Comparison of ENCODE assay signal across 12 mouse cellular contexts in the genomic region with DNA sequence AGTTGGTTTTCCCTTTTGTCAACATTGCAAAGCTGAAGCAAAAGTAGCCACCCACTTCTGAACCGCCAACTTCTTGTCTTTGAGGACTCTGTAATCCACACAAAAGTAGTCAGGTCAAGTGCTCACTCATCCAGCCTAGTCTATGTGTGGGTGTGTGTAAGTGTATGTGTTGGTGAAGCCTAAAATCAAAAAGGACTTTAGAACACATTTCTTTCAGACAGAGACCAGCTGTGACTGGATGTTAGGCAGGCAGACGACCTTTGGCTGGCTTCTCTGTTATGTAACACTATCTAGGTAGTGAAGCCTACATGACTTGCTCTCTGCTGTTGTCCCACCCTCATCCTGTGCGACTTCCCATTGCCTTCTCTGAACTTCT.
DNase-seq lines count a peak whose midpoint lies in the region; ATAC-seq lines count a peak whose summit lies in the region.
"Had no signal": no experiment of that assay in that cellular context is flagged by ENCODE, and none has a peak within 500 bp of the region (broad histone marks: within the 10 kb centered on the region; RNA-seq: fewer than 3 reads in every experiment).

No protein-coding gene starts in this region.

- WGBS in liver, embryonic 12.5 days (ENCODE audit: insufficient replicate concordance): 64% methylated on average over 3 of the region's 3 CpGs
- WGBS in intestine, embryonic 15.5 days: 56% methylated on average over 3 of the region's 3 CpGs
- WGBS in liver, embryonic 13.5 days (ENCODE audit: insufficient replicate concordance): 41% methylated on average over 3 of the region's 3 CpGs
- 54% methylated on average over 3 of the region's 3 CpGs for WGBS in stomach, embryonic 14.5 days
- WGBS in forebrain, embryonic 13.5 days: 75% methylated on average over 3 of the region's 3 CpGs

- no peak for DNase-seq in liver
- DNase-seq in liver, embryonic 13.5 days: no peak
- DNase-seq in layer of hippocampus, postnatal 36 days: no peak
- no peak for DNase-seq in neural tube, embryonic 10.5 days (ENCODE audit: extremely low spot score, low spot score)
- DNase-seq: right cerebral cortex, postnatal 4 days had no signal

- H3K4me1 ChIP-seq in liver, embryonic 12.5 days: no peaks in the 10 kb centered on the region
- H3K4me1 ChIP-seq in intestine, embryonic 15.5 days (replicated peaks): peaks cover 8% of the 10 kb centered on the region; the same call in 1 of the 2 replicates
- H3K4me1 ChIP-seq in liver, embryonic 13.5 days (replicated peaks): 0 out of 2 replicates have a peak, but pooled peaks cover 2% of the 10 kb centered on the region
- peaks cover 20% of the 10 kb centered on the region for H3K4me1 ChIP-seq in stomach, embryonic 14.5 days (ENCODE audit: control insufficient read depth, insufficient read depth, low read length)
- no peaks in the 10 kb centered on the region for H3K4me1 ChIP-seq in forebrain, embryonic 13.5 days

- H3K27ac ChIP-seq in liver, embryonic 12.5 days: no peak overlapping the region
- no peak overlapping the region for H3K27ac ChIP-seq in intestine, embryonic 15.5 days
- no peak overlapping the region for H3K27ac ChIP-seq in liver, embryonic 13.5 days
- H3K27ac ChIP-seq in stomach, embryonic 14.5 days (ENCODE audit: low read length): peak overlapping the region; percentile 55
- H3K27ac ChIP-seq in forebrain, embryonic 13.5 days: no peak overlapping the region
- H3K27ac ChIP-seq: hindbrain, embryonic 13.5 days; neural tube, embryonic 13.5 days had no signal

- H3K9me3 ChIP-seq in liver, embryonic 12.5 days (replicated peaks): no peaks in the 10 kb centered on the region
- H3K9me3 ChIP-seq in intestine, embryonic 15.5 days: no peaks in the 10 kb centered on the region
- no peaks in the 10 kb centered on the region for H3K9me3 ChIP-seq in liver, embryonic 13.5 days (replicated peaks)
- no peaks in the 10 kb centered on the region for H3K9me3 ChIP-seq in stomach, embryonic 14.5 days (ENCODE audit: control insufficient read depth, low read depth, low read length)
- H3K9me3 ChIP-seq in forebrain, embryonic 13.5 days (replicated peaks): no peaks in the 10 kb centered on the region
- H3K9me3 ChIP-seq: hindbrain, embryonic 13.5 days; neural tube, embryonic 13.5 days had no signal

- H3K27me3 ChIP-seq in liver, embryonic 12.5 days (replicated peaks): no peaks in the 10 kb centered on the region
- no peaks in the 10 kb centered on the region for H3K27me3 ChIP-seq in intestine, embryonic 15.5 days (replicated peaks)
- H3K27me3 ChIP-seq in liver, embryonic 13.5 days: no peaks in the 10 kb centered on the region
- no peaks in the 10 kb centered on the region for H3K27me3 ChIP-seq in stomach, embryonic 14.5 days (ENCODE audit: control insufficient read depth, insufficient read depth, low read length)
- H3K27me3 ChIP-seq in forebrain, embryonic 13.5 days: no peaks in the 10 kb centered on the region
- H3K27me3 ChIP-seq: CH12.LX; hindbrain, embryonic 13.5 days; neural tube, embryonic 13.5 days had no signal

- peak; percentile 54 for ATAC-seq in liver, embryonic 12.5 days
- peak; percentile 44; the same call in 1 of the 2 replicates for ATAC-seq in intestine, embryonic 15.5 days
- ATAC-seq in liver, embryonic 13.5 days (ENCODE audit: low read depth): peak; percentile 48; the same call in 1 of the 2 replicates
- ATAC-seq in stomach, embryonic 14.5 days (ENCODE audit: insufficient number of reproducible peaks, insufficient read depth, low FRiP score, low read depth): peak; percentile 51; the same call in 1 of the 2 replicates
- ATAC-seq in forebrain, embryonic 13.5 days: no peak

- no peak overlapping the region for H3K9ac ChIP-seq in liver, embryonic 12.5 days
- H3K9ac ChIP-seq in intestine, embryonic 15.5 days: no peak overlapping the region
- no peak overlapping the region for H3K9ac ChIP-seq in liver, embryonic 13.5 days
- H3K9ac ChIP-seq in stomach, embryonic 14.5 days (replicated peaks; ENCODE audit: low read depth, low read length): no peak overlapping the region
- no peak overlapping the region for H3K9ac ChIP-seq in forebrain, embryonic 13.5 days
- H3K9ac ChIP-seq: hindbrain, embryonic 13.5 days; neural tube, embryonic 13.5 days had no signal

- H3K4me3 ChIP-seq in liver, embryonic 12.5 days: no peak overlapping the region
- H3K4me3 ChIP-seq in intestine, embryonic 15.5 days (replicated peaks): no peak overlapping the region
- no peak overlapping the region for H3K4me3 ChIP-seq in liver, embryonic 13.5 days (replicated peaks)
- H3K4me3 ChIP-seq in stomach, embryonic 14.5 days (ENCODE audit: low read depth, low read length): no peak overlapping the region
- H3K4me3 ChIP-seq in forebrain, embryonic 13.5 days: no peak overlapping the region
- H3K4me3 ChIP-seq: hindbrain, embryonic 13.5 days; neural tube, embryonic 13.5 days had no signal

- H3K36me3 ChIP-seq in liver, embryonic 12.5 days: no peaks in the 10 kb centered on the region
- H3K36me3 ChIP-seq in intestine, embryonic 15.5 days: no peaks in the 10 kb centered on the region
- H3K36me3 ChIP-seq in liver, embryonic 13.5 days: no peaks in the 10 kb centered on the region
- H3K36me3 ChIP-seq in stomach, embryonic 14.5 days (ENCODE audit: control insufficient read depth, insufficient read depth, low read length): no peaks in the 10 kb centered on the region
- H3K36me3 ChIP-seq in forebrain, embryonic 13.5 days (ENCODE audit: poor library complexity, severe bottlenecking): no peaks in the 10 kb centered on the region
- H3K36me3 ChIP-seq: hindbrain, embryonic 13.5 days; neural tube, embryonic 13.5 days had no signal

- H3K4me2 ChIP-seq in liver, embryonic 12.5 days: no peak overlapping the region
- H3K4me2 ChIP-seq in intestine, embryonic 15.5 days (replicated peaks): no peak overlapping the region
- H3K4me2 ChIP-seq in liver, embryonic 13.5 days: no peak overlapping the region
- no peak overlapping the region for H3K4me2 ChIP-seq in stomach, embryonic 14.5 days (replicated peaks; ENCODE audit: low read depth, low read length)
- H3K4me2 ChIP-seq in forebrain, embryonic 13.5 days: no peak overlapping the region
- H3K4me2 ChIP-seq: hindbrain, embryonic 13.5 days; neural tube, embryonic 13.5 days had no signal
